Mouse (Mus musculus): ENCODE data around the gene Zkscan14. TPM values are rescaled to one million over a fixed set of nuclear protein-coding genes. Genes with fewer than 3 reads are reported as not detected.

Gene Zkscan14
- polyA plus RNA-seq, 1 experiment from 2014 or later = 6.5 TPM

GRCm38 (mm10) chr5:145223395-145223794, 21.7 kb upstream of the Zkscan14 start:
- WGBS (ENCODE audit: insufficient replicate concordance) = 77% methylated on average over 12 of the region's 12 CpGs
- no peaks in the 10 kb centered on the region for H3K9me3 ChIP-seq (replicated peaks; ENCODE audit: control insufficient read depth, low read length)
- H3K27ac ChIP-seq (ENCODE audit: low read depth, low read length) = no peak overlapping the region
- no peaks in the 10 kb centered on the region for H3K27me3 ChIP-seq (ENCODE audit: control insufficient read depth, insufficient read depth, low read length)
- H3K4me1 ChIP-seq (ENCODE audit: control insufficient read depth, insufficient read depth, low read length) = no peaks in the 10 kb centered on the region
- peaks cover 30% of the 10 kb centered on the region for H3K36me3 ChIP-seq (ENCODE audit: control insufficient read depth, insufficient read depth, low read length)
- 0 out of 2 replicates have a peak, but pooled peaks have one; percentile 20 for ATAC-seq (replicated peaks; ENCODE audit: insufficient number of reproducible peaks, low FRiP score, low TSS enrichment)
- no peak overlapping the region for H3K4me2 ChIP-seq
- no peak overlapping the region for H3K9ac ChIP-seq (ENCODE audit: low read depth, low read length)
- no peak overlapping the region for H3K4me3 ChIP-seq (ENCODE audit: low read depth, low read length)

DNA sequence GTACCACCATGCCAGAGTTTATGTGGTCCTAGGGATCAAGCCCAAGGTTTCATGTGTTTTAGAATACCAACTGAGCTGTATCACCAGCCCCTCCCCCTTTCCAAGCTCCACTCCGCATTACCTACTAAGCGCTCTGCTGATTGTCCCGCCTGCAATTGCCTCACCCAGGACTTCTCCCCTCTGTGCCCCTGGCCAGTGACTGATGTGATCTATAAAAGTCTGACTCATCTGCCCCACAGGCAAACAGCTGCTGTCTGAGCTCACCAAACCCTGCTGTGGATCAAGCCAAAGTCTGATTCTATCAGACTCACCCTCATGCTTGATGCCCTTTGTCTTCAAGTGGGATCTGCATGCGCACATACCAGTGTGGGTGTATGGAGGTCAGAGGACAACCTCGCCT, 21.2 kb upstream of the Zkscan14 start:
- H3K9me3 ChIP-seq (replicated peaks; ENCODE audit: control insufficient read depth, low read length) = no peaks in the 10 kb centered on the region
- H3K4me2 ChIP-seq = no peak overlapping the region
- WGBS (ENCODE audit: insufficient replicate concordance) = 75% methylated on average over 5 of the region's 5 CpGs
- H3K27ac ChIP-seq (ENCODE audit: low read depth, low read length) = no peak overlapping the region
- no peak for ATAC-seq (replicated peaks; ENCODE audit: insufficient number of reproducible peaks, low FRiP score, low TSS enrichment)
- H3K36me3 ChIP-seq (ENCODE audit: control insufficient read depth, insufficient read depth, low read length) = peaks cover 30% of the 10 kb centered on the region
- no peaks in the 10 kb centered on the region for H3K4me1 ChIP-seq (ENCODE audit: control insufficient read depth, insufficient read depth, low read length)
- no peaks in the 10 kb centered on the region for H3K27me3 ChIP-seq (ENCODE audit: control insufficient read depth, insufficient read depth, low read length)
- no peak overlapping the region for H3K4me3 ChIP-seq (ENCODE audit: low read depth, low read length)
- H3K9ac ChIP-seq (ENCODE audit: low read depth, low read length) = no peak overlapping the region

- peaks cover 33% of the 10 kb centered on the region for H3K36me3 ChIP-seq (ENCODE audit: control insufficient read depth, insufficient read depth, low read length)
- H3K27me3 ChIP-seq (ENCODE audit: control insufficient read depth, insufficient read depth, low read length) = no peaks in the 10 kb centered on the region
These were observed 18.3 kb upstream of the Zkscan14 start for GRCm38 (mm10) chr5:145219981-145220380.

DNA sequence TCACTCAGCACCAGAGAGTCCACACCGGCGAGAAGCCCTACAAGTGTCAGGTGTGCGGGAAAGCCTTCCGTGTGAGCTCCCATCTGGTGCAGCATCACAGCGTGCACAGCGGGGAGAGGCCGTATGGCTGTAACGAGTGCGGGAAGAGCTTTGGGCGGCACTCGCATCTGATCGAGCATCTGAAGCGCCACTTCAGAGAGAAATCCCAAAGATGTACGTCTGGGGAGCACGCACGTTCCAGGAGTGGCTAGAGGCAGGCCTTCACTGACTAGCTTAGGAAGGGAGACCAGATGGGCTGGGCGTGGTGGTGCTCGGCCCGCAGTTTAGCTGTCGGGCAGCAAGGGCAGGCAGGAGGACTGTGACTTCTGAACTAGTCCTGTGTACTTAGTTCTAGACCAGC, 17.0 kb upstream of the Zkscan14 start:
- WGBS (ENCODE audit: insufficient replicate concordance) = 92% methylated on average over 20 of the region's 20 CpGs
- Histone ChIP-seq H3K27ac (ENCODE audit: low read depth, low read length) (no peak overlapping the region), H3K4me3 (ENCODE audit: low read depth, low read length) (no peak overlapping the region), H3K27me3 (ENCODE audit: control insufficient read depth, insufficient read depth, low read length) (no peaks in the 10 kb centered on the region), H3K4me1 (ENCODE audit: control insufficient read depth, insufficient read depth, low read length) (no peaks in the 10 kb centered on the region), H3K36me3 (ENCODE audit: control insufficient read depth, insufficient read depth, low read length) (peaks cover 36% of the 10 kb centered on the region), H3K4me2 (no peak overlapping the region), H3K9ac (ENCODE audit: low read depth, low read length) (no peak overlapping the region), H3K9me3 (replicated peaks; ENCODE audit: control insufficient read depth, low read length) (no peaks in the 10 kb centered on the region)
- no peak for ATAC-seq (replicated peaks; ENCODE audit: insufficient number of reproducible peaks, low FRiP score, low TSS enrichment)

More at GRCm38 (mm10) chr5:145219981-145220380, 18.3 kb upstream of the Zkscan14 start:
- no peak overlapping the region for H3K4me3 ChIP-seq (ENCODE audit: low read depth, low read length)
- no peaks in the 10 kb centered on the region for H3K4me1 ChIP-seq (ENCODE audit: control insufficient read depth, insufficient read depth, low read length)
- WGBS (ENCODE audit: insufficient replicate concordance) = 89% methylated on average over 8 of the region's 8 CpGs
- H3K27ac ChIP-seq (ENCODE audit: low read depth, low read length) = no peak overlapping the region
- no peak for ATAC-seq (replicated peaks; ENCODE audit: insufficient number of reproducible peaks, low FRiP score, low TSS enrichment)
- H3K9me3 ChIP-seq (replicated peaks; ENCODE audit: control insufficient read depth, low read length) = no peaks in the 10 kb centered on the region
- H3K9ac ChIP-seq (ENCODE audit: low read depth, low read length) = no peak overlapping the region
- H3K4me2 ChIP-seq = no peak overlapping the region

DNA sequence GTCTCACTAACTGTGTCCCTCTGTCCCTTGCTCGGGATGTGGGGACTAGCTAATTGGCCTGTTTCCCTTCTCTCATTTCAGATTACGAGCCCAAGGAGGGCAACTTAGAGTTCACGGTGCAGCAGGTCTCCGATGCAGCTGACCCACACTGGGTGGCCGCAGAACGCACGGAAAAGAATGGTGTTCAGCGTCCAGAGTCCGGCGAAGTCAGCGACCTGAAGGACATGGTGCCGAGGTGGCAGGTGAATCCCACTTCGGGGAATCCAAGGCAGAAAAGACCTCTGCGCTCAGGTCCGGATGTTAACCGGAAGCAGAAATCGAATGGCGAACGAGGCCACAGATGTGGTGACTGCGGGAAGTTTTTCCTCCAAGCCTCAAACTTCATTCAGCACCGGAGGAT, 16.5 kb upstream of the Zkscan14 start:
- Histone ChIP-seq H3K4me3 (ENCODE audit: low read depth, low read length) (no peak overlapping the region), H3K4me2 (no peak overlapping the region), H3K27me3 (ENCODE audit: control insufficient read depth, insufficient read depth, low read length) (no peaks in the 10 kb centered on the region), H3K9me3 (replicated peaks; ENCODE audit: control insufficient read depth, low read length) (no peaks in the 10 kb centered on the region), H3K4me1 (ENCODE audit: control insufficient read depth, insufficient read depth, low read length) (no peaks in the 10 kb centered on the region), H3K27ac (ENCODE audit: low read depth, low read length) (no peak overlapping the region), H3K36me3 (ENCODE audit: control insufficient read depth, insufficient read depth, low read length) (peaks cover 36% of the 10 kb centered on the region), H3K9ac (ENCODE audit: low read depth, low read length) (no peak overlapping the region)
- 95% methylated on average over 21 of the region's 21 CpGs for WGBS (ENCODE audit: insufficient replicate concordance)
- no peak for ATAC-seq (replicated peaks; ENCODE audit: insufficient number of reproducible peaks, low FRiP score, low TSS enrichment)

DNA sequence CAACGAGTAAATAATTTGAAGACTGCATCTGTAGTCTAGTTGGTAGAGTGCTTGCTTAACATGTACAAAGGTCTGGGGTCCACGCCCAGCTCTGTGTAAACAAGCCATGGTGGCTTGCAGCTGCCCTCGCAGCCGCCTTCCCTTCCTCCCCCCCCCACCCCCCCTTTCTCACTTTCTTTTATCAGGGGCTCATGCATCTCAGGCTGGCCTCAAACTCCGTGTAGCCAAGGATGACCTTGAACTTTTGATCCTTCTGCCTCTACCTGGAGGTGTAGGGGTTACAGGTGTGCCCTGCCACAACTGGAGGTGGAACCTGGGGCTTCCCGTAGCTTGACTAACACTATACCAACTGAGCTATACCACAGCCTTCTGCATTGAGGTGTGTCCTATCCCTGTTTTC, 16.1 kb upstream of the Zkscan14 start:
- Histone ChIP-seq H3K27ac (ENCODE audit: low read depth, low read length) (no peak overlapping the region), H3K4me1 (ENCODE audit: control insufficient read depth, insufficient read depth, low read length) (no peaks in the 10 kb centered on the region), H3K9me3 (replicated peaks; ENCODE audit: control insufficient read depth, low read length) (no peaks in the 10 kb centered on the region), H3K9ac (ENCODE audit: low read depth, low read length) (no peak overlapping the region), H3K4me3 (ENCODE audit: low read depth, low read length) (no peak overlapping the region), H3K36me3 (ENCODE audit: control insufficient read depth, insufficient read depth, low read length) (peaks cover 36% of the 10 kb centered on the region), H3K27me3 (ENCODE audit: control insufficient read depth, insufficient read depth, low read length) (no peaks in the 10 kb centered on the region), H3K4me2 (no peak overlapping the region)
- WGBS (ENCODE audit: insufficient replicate concordance) = 79% methylated on average over 6 of the region's 6 CpGs
- no peak for ATAC-seq (replicated peaks; ENCODE audit: insufficient number of reproducible peaks, low FRiP score, low TSS enrichment)

DNA sequence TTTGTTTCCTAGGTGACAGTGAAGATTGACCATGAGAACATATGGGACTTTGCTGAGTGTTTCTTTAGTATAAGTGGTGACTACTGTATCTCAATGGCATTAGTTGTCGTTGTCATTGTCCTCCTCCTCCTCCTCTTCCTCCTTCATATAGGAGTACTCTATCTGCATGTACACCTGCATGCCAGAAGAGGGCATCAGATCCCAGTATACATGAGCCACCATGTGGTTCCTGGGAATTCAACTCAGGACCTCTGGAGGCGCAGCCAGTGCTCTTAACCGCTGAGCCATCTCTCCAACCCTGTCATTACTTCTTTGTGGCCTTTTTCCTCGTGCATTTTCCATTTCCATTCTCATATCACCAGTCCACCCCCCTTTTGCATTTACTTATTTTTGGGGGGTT, 13.0 kb upstream of the Zkscan14 start:
- no peaks in the 10 kb centered on the region for H3K9me3 ChIP-seq (replicated peaks; ENCODE audit: control insufficient read depth, low read length)
- H3K36me3 ChIP-seq (ENCODE audit: control insufficient read depth, insufficient read depth, low read length) = peaks cover 27% of the 10 kb centered on the region
- no peak overlapping the region for H3K9ac ChIP-seq (ENCODE audit: low read depth, low read length)
- H3K27me3 ChIP-seq (ENCODE audit: control insufficient read depth, insufficient read depth, low read length) = no peaks in the 10 kb centered on the region
- H3K4me2 ChIP-seq = no peak overlapping the region
- 62% methylated on average over 4 of the region's 4 CpGs for WGBS (ENCODE audit: insufficient replicate concordance)
- no peak for ATAC-seq (replicated peaks; ENCODE audit: insufficient number of reproducible peaks, low FRiP score, low TSS enrichment)
- no peak overlapping the region for H3K27ac ChIP-seq (ENCODE audit: low read depth, low read length)
- H3K4me1 ChIP-seq (ENCODE audit: control insufficient read depth, insufficient read depth, low read length) = no peaks in the 10 kb centered on the region
- no peak overlapping the region for H3K4me3 ChIP-seq (ENCODE audit: low read depth, low read length)

GRCm38 (mm10) chr5:145213505-145213904, 11.8 kb upstream of the Zkscan14 start:
- no peak overlapping the region for H3K9ac ChIP-seq (ENCODE audit: low read depth, low read length)
- no peaks in the 10 kb centered on the region for H3K9me3 ChIP-seq (replicated peaks; ENCODE audit: control insufficient read depth, low read length)
- 83% methylated on average over 3 of the region's 3 CpGs for WGBS (ENCODE audit: insufficient replicate concordance)
- no peaks in the 10 kb centered on the region for H3K4me1 ChIP-seq (ENCODE audit: control insufficient read depth, insufficient read depth, low read length)
- no peak overlapping the region for H3K27ac ChIP-seq (ENCODE audit: low read depth, low read length)
- no peak overlapping the region for H3K4me3 ChIP-seq (ENCODE audit: low read depth, low read length)
- ATAC-seq (replicated peaks; ENCODE audit: insufficient number of reproducible peaks, low FRiP score, low TSS enrichment) = no peak
- H3K27me3 ChIP-seq (ENCODE audit: control insufficient read depth, insufficient read depth, low read length) = no peaks in the 10 kb centered on the region
- peaks cover 24% of the 10 kb centered on the region for H3K36me3 ChIP-seq (ENCODE audit: control insufficient read depth, insufficient read depth, low read length)
- no peak overlapping the region for H3K4me2 ChIP-seq

DNA sequence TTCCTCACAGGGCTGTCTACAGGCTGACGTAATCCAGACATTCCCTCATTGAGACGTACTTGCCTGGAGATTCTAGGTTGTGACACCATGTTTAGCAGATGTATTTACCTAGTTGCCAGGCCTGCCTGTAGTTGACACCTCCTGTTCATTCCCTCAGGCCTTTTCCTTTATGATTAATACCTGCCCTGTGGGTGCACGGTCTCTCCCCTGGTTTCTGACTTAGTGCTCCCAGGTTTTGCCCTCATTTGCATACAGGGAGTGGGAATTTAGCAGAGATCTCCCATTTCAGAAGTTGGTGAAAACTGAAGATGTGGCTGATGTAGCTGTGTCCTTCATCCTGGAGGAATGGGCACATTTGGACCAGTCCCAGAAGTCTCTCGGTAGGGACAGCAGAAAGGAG, 10.5 kb upstream of the Zkscan14 start:
- H3K4me3 ChIP-seq (ENCODE audit: low read depth, low read length) = no peak overlapping the region
- no peak overlapping the region for H3K27ac ChIP-seq (ENCODE audit: low read depth, low read length)
- 84% methylated on average over 4 of the region's 4 CpGs for WGBS (ENCODE audit: insufficient replicate concordance)
- H3K9ac ChIP-seq (ENCODE audit: low read depth, low read length) = no peak overlapping the region
- H3K27me3 ChIP-seq (ENCODE audit: control insufficient read depth, insufficient read depth, low read length) = no peaks in the 10 kb centered on the region
- H3K4me2 ChIP-seq = no peak overlapping the region
- peaks cover 23% of the 10 kb centered on the region for H3K36me3 ChIP-seq (ENCODE audit: control insufficient read depth, insufficient read depth, low read length)
- no peaks in the 10 kb centered on the region for H3K9me3 ChIP-seq (replicated peaks; ENCODE audit: control insufficient read depth, low read length)
- ATAC-seq (replicated peaks; ENCODE audit: insufficient number of reproducible peaks, low FRiP score, low TSS enrichment) = no peak
- no peaks in the 10 kb centered on the region for H3K4me1 ChIP-seq (ENCODE audit: control insufficient read depth, insufficient read depth, low read length)

Measured in heart, embryonic 11.5 days (tissue).